Mouse (Mus musculus) CH12.LX (cell line): Measurements from ENCODE around the gene Abraxas2.
A peak's percentile ranks its signal among the peaks of the same experiment; 100 is the strongest.

Experiments
- CTCF ChIP-seq, 2 experiments: IDR thresholded peaks in 1 of 2; conservative IDR thresholded peaks in 1 of 2; 2 replicates each; pipeline ENCODE4 v1.5.1; 2011 to 2012; ENCODE audit warnings: low read depth in 2 of 2, low read length in 2 of 2, improper control_type of control experiment in 1 of 2, inconsistent platforms in 1 of 2, mild to moderate bottlenecking in 1 of 2, moderate library complexity in 1 of 2
- JUN ChIP-seq: IDR thresholded peaks from 2 replicates; pipeline ENCODE4 v1.6.1; 2011; ENCODE audit warnings: low read depth, mild to moderate bottlenecking, low read length, improper control_type of control experiment, moderate library complexity; ENCODE audit not compliant: insufficient read depth
- KAT2A ChIP-seq: IDR thresholded peaks from 2 replicates; pipeline ENCODE4 v1.6.1; 2012; ENCODE audit warnings: low read length, improper control_type of control experiment, inconsistent platforms; ENCODE audit not compliant: insufficient replicate concordance
- MXI1 ChIP-seq: IDR thresholded peaks from 2 replicates; pipeline ENCODE4 v1.6.1; 2011; ENCODE audit warnings: mild to moderate bottlenecking, low read depth, low read length, improper control_type of control experiment
- NRF1 ChIP-seq: IDR thresholded peaks from 2 replicates; pipeline ENCODE4 v1.6.1; 2014; ENCODE audit warnings: low read depth, mild to moderate bottlenecking, inconsistent platforms, low read length, improper control_type of control experiment, moderate library complexity
- POLR2A ChIP-seq: IDR thresholded peaks from 2 replicates; pipeline ENCODE4 v1.6.1; 2011; ENCODE audit warnings: low read depth, mild to moderate bottlenecking, improper control_type of control experiment, low read length
- POLR2AphosphoS2 ChIP-seq: IDR thresholded peaks from 2 replicates; pipeline ENCODE4 v1.6.1; 2011; ENCODE audit warnings: low read depth, low read length, improper control_type of control experiment
- SMC3 ChIP-seq: IDR thresholded peaks from 2 replicates; pipeline ENCODE4 v1.6.1; 2011; ENCODE audit warnings: low read depth, low read length, improper control_type of control experiment
- USF1 ChIP-seq: IDR thresholded peaks from 2 replicates; pipeline ENCODE4 v1.6.1; 2014; ENCODE audit warnings: low read depth, mild to moderate bottlenecking, inconsistent platforms, low read length, improper control_type of control experiment

DNA sequence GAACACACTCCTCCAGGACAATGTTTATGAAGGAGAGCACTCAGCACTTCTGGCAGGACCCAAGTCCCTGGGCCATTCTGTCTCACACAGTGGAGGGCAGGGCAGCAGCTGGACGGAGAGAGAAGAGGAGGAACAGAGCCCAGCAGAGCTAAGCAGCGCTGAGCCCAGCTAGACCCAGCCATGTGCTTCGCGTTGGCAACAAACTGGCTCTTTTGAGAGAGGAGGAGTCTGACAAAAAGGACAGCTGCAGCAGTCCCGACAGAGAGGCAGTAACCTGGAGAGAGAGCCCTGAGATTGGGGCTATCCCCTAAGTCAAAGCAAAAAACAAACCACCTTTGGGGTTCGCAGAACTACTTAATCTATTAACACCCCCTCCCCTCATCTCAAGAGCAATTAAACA lies 48.7 kb upstream of the Abraxas2 start:
- TF ChIP-seq CTCF (conservative IDR thresholded peaks at IDR 0.05 in 1 of 2, IDR thresholded peaks at IDR 0.05 in 1 of 2; ENCODE audit: low read depth in 2 of 2, low read length in 2 of 2) (no peak), USF1 (no peak), NRF1 (0 out of 2 replicates have a peak, but pooled peaks have one; percentile 15), KAT2A (no peak), SMC3 (no peak), JUN (no peak), POLR2A (no peak), POLR2AphosphoS2 (no peak), MXI1 (peak; percentile 25; the same call in 1 of the 2 replicates)
